Mouse (Mus musculus) heart, adult 2 months (tissue): ENCODE measurements around the gene Gstt2. TPM values are rescaled to one million over a fixed set of nuclear protein-coding genes. Genes with fewer than 3 reads are reported as not detected.

Experiments used
- DNase-seq, 2 experiments: peaks; one replicate each; pipeline ENCODE4 v3.0.0; 2021
- H3K27ac ChIP-seq: fragments of 200-600 bp; 2 replicates; pipeline ENCODE4 v1.8.1; 2022
- H3K27me3 ChIP-seq: fragments of 200-500 bp; 2 replicates; pipeline ENCODE4 v1.6.1; 2012; ENCODE audit warnings: mild to moderate bottlenecking, low read length, inconsistent platforms, mixed read lengths; ENCODE audit not compliant: control insufficient read depth, insufficient read depth
- H3K36me3 ChIP-seq: fragments of 200-500 bp; 2 replicates; pipeline ENCODE4 v1.6.1; 2012; ENCODE audit warnings: low read length, inconsistent platforms; ENCODE audit not compliant: control insufficient read depth, insufficient read depth
- H3K4me1 ChIP-seq: fragments of 200-500 bp; 2 replicates; pipeline ENCODE4 v1.6.1; 2011; ENCODE audit warnings: low read length; ENCODE audit not compliant: control insufficient read depth, insufficient read depth
- H3K4me3 ChIP-seq: fragments of 200-600 bp; 2 replicates; pipeline ENCODE4 v1.8.1; 2022
- H3K79me2 ChIP-seq: fragments of 200-500 bp; replicated peaks from 2 replicates; pipeline ENCODE4 v1.6.1; 2012; ENCODE audit warnings: mild to moderate bottlenecking, inconsistent platforms, low read length, moderate library complexity, mixed read lengths; ENCODE audit not compliant: control insufficient read depth, insufficient read depth
- H3K9ac ChIP-seq: fragments of 200-500 bp; 2 replicates; pipeline ENCODE4 v1.6.1; 2012; ENCODE audit warnings: low read depth, mild to moderate bottlenecking, control low read depth, inconsistent platforms, low read length, mixed read lengths
- CTCF ChIP-seq: fragments of 200-600 bp; IDR thresholded peaks from 2 replicates; pipeline ENCODE4 v1.8.1; 2022; ENCODE audit warnings: antibody characterized with exemption, mild to moderate bottlenecking, moderate library complexity
- EP300 ChIP-seq: fragments of 200-500 bp; IDR thresholded peaks from 2 replicates; pipeline ENCODE4 v1.6.1; 2011; ENCODE audit warnings: low read depth, low read length, control low read depth; ENCODE audit not compliant: insufficient read depth
- POLR2A ChIP-seq: fragments of 200-500 bp; IDR thresholded peaks from 2 replicates; pipeline ENCODE4 v1.6.1; 2011; ENCODE audit warnings: mild to moderate bottlenecking, low read depth, low read length, control low read depth; ENCODE audit not compliant: insufficient read depth
- WGBS: fragments of 180-500 bp; shearing (Covaris S2); methylation state at CpG from one replicate; pipeline ENCODE4 v1.1.7; 2018; 5-methylcytosine and 5-hydroxymethylcytosine counted together
- intact Hi-C: fragments of 180-260 bp; cut with DNase I; formaldehyde crosslinking; loops from one replicate; pipeline ENCODE4 v1.15.1; 2025
- polyA plus RNA-seq: library from polyadenylated mRNA; depleted of rRNA; stranded (reverse); fragments of >200 nt; gene quantifications from 2 replicates; pipeline ENCODE4 v1.2.3, GENCODE M21; 2012
- total RNA-seq, 2 experiments: library from RNA; stranded (reverse); gene quantifications; 2 replicates each; pipeline ENCODE4 v1.2.3; 2021

Gstt2 gene
- total and polyA plus RNA-seq, 3 experiments, result 8.0 to 69.1 (median 12.8) TPM

DNA sequence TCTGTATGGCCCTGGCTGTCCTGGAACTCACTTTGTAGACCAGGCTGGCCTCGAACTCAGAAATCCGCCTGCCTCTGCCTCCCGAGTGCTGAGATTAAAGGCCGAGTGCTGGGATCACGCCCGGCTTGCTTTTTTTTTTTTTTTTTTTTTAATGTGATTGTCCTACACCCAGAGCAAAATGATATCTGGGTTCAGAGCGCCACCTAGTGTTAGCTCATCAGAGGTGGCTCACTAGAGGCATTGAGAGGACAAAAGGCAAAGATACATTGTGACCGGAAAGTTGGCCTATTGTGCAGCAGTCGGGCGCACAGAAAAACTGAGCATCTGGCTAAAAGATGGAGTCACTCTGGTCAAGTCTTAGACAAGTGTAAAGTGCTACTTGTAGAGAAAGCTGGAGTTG lies 16.2 kb upstream of the Gstt2 start:
- no peaks in the 10 kb centered on the region for H3K79me2 ChIP-seq
- no peaks in the 10 kb centered on the region for H3K27me3 ChIP-seq
- no peak for TF ChIP-seq POLR2A
- TF ChIP-seq CTCF, result peak; percentile 83
- 0 out of 2 replicates have a peak, but pooled peaks have one; percentile 6 for TF ChIP-seq EP300
- intact Hi-C loops, result loop anchor here (1.0 to 2.0 kb wide), 3 partner anchors 19 to 269 kb away; no protein-coding TSS in a partner anchor
- H3K4me3 ChIP-seq, result no peak overlapping the region
- no peak overlapping the region for H3K27ac ChIP-seq
- WGBS, result 19% methylated on average over 10 of the region's 10 CpGs
- DNase-seq, result peak; percentile 80
- H3K9ac ChIP-seq, result no peak overlapping the region
- no peaks in the 10 kb centered on the region for H3K4me1 ChIP-seq
- H3K36me3 ChIP-seq, result no peaks in the 10 kb centered on the region

DNA sequence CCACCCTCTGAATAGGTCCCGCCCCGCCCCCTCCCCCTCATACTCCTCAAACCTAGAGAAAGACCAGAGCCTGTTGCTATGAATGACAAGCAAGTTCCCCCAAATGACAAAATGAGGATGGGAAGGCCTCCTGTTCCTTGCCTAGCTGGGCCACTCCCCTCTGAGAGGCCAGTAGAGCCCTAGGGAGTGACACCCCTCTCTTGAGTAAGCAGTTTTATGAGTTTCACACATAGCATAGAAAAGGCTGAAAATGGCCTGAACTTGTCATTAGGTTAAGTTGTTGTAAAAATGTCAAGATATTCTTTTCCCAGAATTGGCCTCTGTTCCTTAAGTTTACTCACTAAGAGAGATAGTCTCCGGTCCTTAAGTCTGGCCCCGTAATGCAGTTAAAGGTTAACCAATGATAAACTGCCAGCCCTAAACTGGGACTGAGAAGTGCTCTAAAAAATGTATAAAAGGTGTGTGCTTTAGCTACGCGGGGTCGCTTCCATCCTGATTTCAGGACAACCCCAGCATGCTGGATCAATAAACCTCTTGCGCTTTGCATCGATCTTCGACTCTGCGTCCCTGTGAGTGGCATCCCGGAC lies 15.4 kb upstream of the Gstt2 start:
- no peak for DNase-seq
- Histone ChIP-seq H3K4me1 (no peaks in the 10 kb centered on the region), H3K9ac (no peak overlapping the region), H3K79me2 (no peaks in the 10 kb centered on the region), H3K36me3 (no peaks in the 10 kb centered on the region), H3K4me3 (no peak overlapping the region), H3K27me3 (no peaks in the 10 kb centered on the region), H3K27ac (no peak overlapping the region)
- TF ChIP-seq CTCF, result no peak
- TF ChIP-seq EP300, result no peak
- 95% methylated on average over 12 of the region's 12 CpGs for WGBS
- intact Hi-C loops, result loop anchor here (1.0 to 2.0 kb wide), 3 partner anchors 18 to 268 kb away; no protein-coding TSS in a partner anchor

DNA sequence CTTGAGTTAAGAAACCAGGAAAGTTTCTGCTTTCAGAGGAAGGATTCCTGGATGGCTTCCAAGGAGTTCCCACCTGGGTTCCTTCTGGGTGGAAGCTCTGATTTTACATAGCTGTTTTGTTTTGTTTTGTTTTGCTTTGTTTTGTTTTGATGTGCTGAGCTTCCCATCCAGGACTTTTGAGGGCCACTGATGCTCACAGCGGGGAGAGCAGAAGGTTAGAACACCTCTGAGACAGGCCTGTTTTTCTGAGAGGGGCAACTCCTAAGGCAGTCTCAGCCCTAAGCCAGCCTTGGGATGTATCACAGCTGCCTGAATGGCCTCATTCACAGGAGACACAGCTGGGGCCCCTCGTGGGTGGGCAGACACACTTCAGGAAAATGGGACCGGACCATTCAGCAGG lies 14.5 kb upstream of the Gstt2 start:
- H3K9ac ChIP-seq, result no peak overlapping the region
- no peaks in the 10 kb centered on the region for H3K79me2 ChIP-seq
- intact Hi-C loops, result loop anchor here (2.0 kb wide), 2 partner anchors 17 to 267 kb away; no protein-coding TSS in a partner anchor
- DNase-seq, result no peak
- no peak overlapping the region for H3K4me3 ChIP-seq
- H3K4me1 ChIP-seq, result no peaks in the 10 kb centered on the region
- TF ChIP-seq POLR2A, result no peak
- no peak for TF ChIP-seq CTCF
- TF ChIP-seq EP300, result no peak
- no peaks in the 10 kb centered on the region for H3K36me3 ChIP-seq
- H3K27me3 ChIP-seq, result no peaks in the 10 kb centered on the region
- no peak overlapping the region for H3K27ac ChIP-seq
- 59% methylated on average over 3 of the region's 3 CpGs for WGBS

DNA sequence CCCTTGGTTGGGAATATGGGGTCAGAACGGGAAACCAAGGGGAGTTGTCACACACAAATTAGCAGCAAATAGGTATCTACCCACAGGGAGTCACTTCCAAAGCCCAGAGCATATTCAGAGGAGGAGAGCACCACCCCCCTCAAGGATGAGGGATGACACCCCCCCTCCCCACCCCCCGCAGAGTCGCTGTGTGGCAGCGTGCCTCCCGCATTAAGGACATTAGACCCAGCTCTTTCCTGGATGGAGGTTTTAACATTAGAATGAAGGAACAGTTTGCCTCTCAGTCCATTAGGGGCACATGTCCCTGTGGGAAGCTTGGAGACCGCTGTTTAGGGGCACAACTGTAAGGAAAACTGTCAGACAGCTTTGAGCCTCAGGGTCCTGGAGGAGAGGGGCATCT lies 13.9 kb upstream of the Gstt2 start:
- Histone ChIP-seq H3K4me1 (no peaks in the 10 kb centered on the region), H3K9ac (no peak overlapping the region), H3K4me3 (no peak overlapping the region), H3K27me3 (no peaks in the 10 kb centered on the region), H3K79me2 (no peaks in the 10 kb centered on the region), H3K27ac (no peak overlapping the region), H3K36me3 (no peaks in the 10 kb centered on the region)
- 14% methylated on average over 6 of the region's 6 CpGs for WGBS
- TF ChIP-seq EP300 (no peak), CTCF (no peak), POLR2A (no peak)
- no peak for DNase-seq
- intact Hi-C loops, result no loop called here

DNA sequence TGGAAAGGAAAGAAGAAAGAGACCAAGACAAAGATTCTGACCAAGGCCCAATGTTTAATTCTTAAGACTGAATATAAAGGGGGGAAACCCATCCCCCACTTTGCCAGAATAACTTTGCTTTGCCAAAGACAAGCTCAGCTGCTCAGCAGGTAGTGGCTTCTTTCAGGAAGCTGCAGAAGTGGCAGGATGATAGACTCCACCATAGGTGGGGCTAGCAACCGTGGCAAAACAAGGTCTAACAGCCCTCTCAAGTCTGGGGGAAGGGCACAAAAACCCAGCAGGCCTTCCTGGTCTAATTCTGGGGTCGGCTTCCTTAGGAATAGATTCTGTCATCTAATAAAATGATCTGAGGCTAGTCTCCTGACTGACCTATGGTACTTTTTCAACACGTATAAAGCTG lies 11.2 kb upstream of the Gstt2 start:
- H3K4me3 ChIP-seq, result no peak overlapping the region
- H3K9ac ChIP-seq, result no peak overlapping the region
- no peak for DNase-seq
- no peaks in the 10 kb centered on the region for H3K79me2 ChIP-seq
- H3K36me3 ChIP-seq, result no peaks in the 10 kb centered on the region
- 38% methylated on average over 3 of the region's 3 CpGs for WGBS
- H3K27me3 ChIP-seq, result no peaks in the 10 kb centered on the region
- intact Hi-C loops, result no loop called here
- no peak overlapping the region for H3K27ac ChIP-seq
- no peak for TF ChIP-seq CTCF
- no peak for TF ChIP-seq EP300
- TF ChIP-seq POLR2A, result no peak
- H3K4me1 ChIP-seq, result peaks cover 7% of the 10 kb centered on the region

DNA sequence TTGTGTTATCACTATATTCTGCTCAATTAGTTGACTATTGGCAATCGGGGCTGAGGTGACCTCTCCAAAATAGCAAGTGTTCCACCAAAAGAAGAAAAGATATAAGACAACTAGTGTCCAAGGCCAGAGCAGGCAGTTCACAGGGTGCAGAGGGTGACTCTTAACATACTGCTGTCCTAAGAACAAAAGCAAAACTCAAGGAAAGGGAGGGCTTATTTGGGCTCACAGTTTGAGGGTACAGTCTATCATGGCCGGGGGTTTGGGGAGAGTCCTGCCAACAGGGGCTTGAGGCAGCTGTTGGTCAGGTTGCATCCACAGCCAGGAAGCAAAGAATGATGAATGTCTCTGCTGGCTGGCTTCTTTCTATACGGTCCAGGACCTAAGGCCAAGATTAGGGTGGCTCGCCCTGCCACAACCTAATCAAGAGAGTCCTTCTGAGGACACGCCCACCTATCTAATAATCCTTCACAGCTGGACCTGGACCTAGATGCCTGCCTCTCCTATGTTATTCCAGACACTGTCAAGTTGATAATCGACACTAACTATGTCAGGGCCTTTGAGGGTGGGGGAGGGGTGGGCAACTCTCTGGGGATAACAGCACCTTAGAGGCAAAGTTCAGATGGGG lies 8.2 kb upstream of the Gstt2 start:
- Histone ChIP-seq H3K36me3 (no peaks in the 10 kb centered on the region), H3K4me1 (peaks cover 7% of the 10 kb centered on the region), H3K4me3 (no peak overlapping the region), H3K79me2 (no peaks in the 10 kb centered on the region), H3K27me3 (no peaks in the 10 kb centered on the region), H3K9ac (no peak overlapping the region), H3K27ac (peak overlapping the region; percentile 52)
- TF ChIP-seq POLR2A (no peak), EP300 (no peak)
- 74% methylated on average over 6 of the region's 6 CpGs for WGBS
- intact Hi-C loops, result no loop called here
- no peak for DNase-seq
